Mouse (Mus musculus) hindbrain, embryonic 10.5 days (tissue): Measurements from ENCODE around the gene Pcnx2. TPM values are rescaled to one million over a fixed set of nuclear protein-coding genes. Genes with fewer than 3 reads are reported as not detected.

ENCODE experiments used
- DNase-seq: peaks from one replicate; pipeline ENCODE4 v3.0.0-alpha.2; 2017; ENCODE audit warnings: low spot score
- H3K27ac ChIP-seq: fragments of 300-500 bp; sonication (generic); 2 replicates; pipeline ENCODE4 v1.5.1; 2016; ENCODE audit warnings: mild to moderate bottlenecking, moderate library complexity
- H3K27me3 ChIP-seq: fragments of 300-500 bp; sonication (generic); 2 replicates; pipeline ENCODE4 v1.6.1; 2016; ENCODE audit warnings: mild to moderate bottlenecking; ENCODE audit not compliant: poor library complexity, insufficient read depth, severe bottlenecking
- H3K36me3 ChIP-seq: fragments of 300-500 bp; sonication (generic); 2 replicates; pipeline ENCODE4 v1.6.1; 2016; ENCODE audit warnings: mild to moderate bottlenecking, moderate library complexity
- H3K4me1 ChIP-seq: fragments of 300-500 bp; sonication (generic); replicated peaks from 2 replicates; pipeline ENCODE4 v1.6.1; 2016; ENCODE audit warnings: mild to moderate bottlenecking
- H3K4me3 ChIP-seq: fragments of 300-500 bp; sonication (generic); 2 replicates; pipeline ENCODE4 v1.5.1; 2016; ENCODE audit warnings: mild to moderate bottlenecking, moderate library complexity
- H3K9me3 ChIP-seq: fragments of 300-500 bp; sonication (generic); 2 replicates; pipeline ENCODE4 v1.6.1; 2016; ENCODE audit warnings: mild to moderate bottlenecking, moderate library complexity
- WGBS: fragments of 180-500 bp; shearing (Covaris S2); methylation state at CpG from one replicate; pipeline ENCODE4 v1.1.7; 2016; 5-methylcytosine and 5-hydroxymethylcytosine counted together
- polyA plus RNA-seq: library from polyadenylated mRNA; unstranded; fragments of >200 nt; fragmentation: Nextera tagmentation; extraction: Ambion mirVana; gene quantifications from 2 replicates; pipeline ENCODE4 v1.2.1, GENCODE M21; 2016

Gene Pcnx2
- polyA plus RNA-seq, 1 experiment from 2014 or later, result 0.52 TPM

- Histone ChIP-seq H3K27me3 (no peaks in the 10 kb centered on the region), H3K4me1 (0 out of 2 replicates have a peak, but pooled peaks cover 3% of the 10 kb centered on the region), H3K27ac (no peak overlapping the region), H3K36me3 (no peaks in the 10 kb centered on the region), H3K4me3 (no peak overlapping the region), H3K9me3 (no peaks in the 10 kb centered on the region)
- no peak for DNase-seq
- WGBS, result 86% methylated on average over 7 of the region's 7 CpGs
These were observed 192.3 kb downstream of the Pcnx2 start for GRCm38 (mm10) chr8:125705816-125706215.

DNA sequence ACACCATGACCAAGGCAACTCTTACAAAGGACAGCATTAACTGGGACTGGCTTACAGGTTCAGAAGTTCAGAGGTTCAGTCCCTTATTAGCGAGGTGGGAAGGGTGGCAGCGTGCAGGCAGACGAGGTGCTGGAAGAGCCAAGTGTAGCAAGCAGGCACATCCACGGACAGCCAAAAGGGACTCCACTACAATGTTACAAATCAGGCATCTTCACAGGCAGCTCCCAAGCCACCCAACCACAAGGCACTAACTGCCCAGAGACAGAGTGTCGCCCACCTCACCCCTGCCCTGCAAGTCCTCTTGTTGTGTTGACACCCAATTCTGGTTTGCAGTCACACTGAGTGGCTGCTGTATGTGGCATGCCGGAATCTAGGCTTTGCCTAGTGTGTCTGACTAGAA, 193.7 kb downstream of the Pcnx2 start:
- WGBS, result 88% methylated on average over 6 of the region's 6 CpGs
- Histone ChIP-seq H3K27ac (no peak overlapping the region), H3K4me1 (peaks cover 7% of the 10 kb centered on the region; the same call in 1 of the 2 replicates), H3K36me3 (no peaks in the 10 kb centered on the region), H3K4me3 (no peak overlapping the region), H3K9me3 (no peaks in the 10 kb centered on the region), H3K27me3 (no peaks in the 10 kb centered on the region)
- no peak for DNase-seq

- H3K27me3 ChIP-seq, result no peaks in the 10 kb centered on the region
- H3K4me1 ChIP-seq, result peaks cover 7% of the 10 kb centered on the region; the same call in 1 of the 2 replicates
- 84% methylated on average over 15 of the region's 15 CpGs for WGBS
- H3K4me3 ChIP-seq, result no peak overlapping the region
- DNase-seq, result no peak
- no peak overlapping the region for H3K27ac ChIP-seq
- H3K36me3 ChIP-seq, result no peaks in the 10 kb centered on the region
- H3K9me3 ChIP-seq, result peaks cover 6% of the 10 kb centered on the region; the same call in 1 of the 2 replicates
These were observed 195.1 kb downstream of the Pcnx2 start for GRCm38 (mm10) chr8:125702868-125703473.

Other genes with a start within 250 kb of the Pcnx2 start
- gene Map10, start 228.5 kb downstream of the Pcnx2 start, polyA plus RNA-seq, result 6.0 and 8.0 TPM in 2 replicates
- gene Ntpcr, start 168.4 kb downstream of the Pcnx2 start, polyA plus RNA-seq, result 15.9 and 18.8 TPM in 2 replicates
- 0.02 and 0.03 TPM in 2 replicates for gene Map3k21, start 12.1 kb upstream of the Pcnx2 start, polyA plus RNA-seq
- 6.8 and 11.0 TPM in 2 replicates for gene Kcnk1, start 96.9 kb upstream of the Pcnx2 start, polyA plus RNA-seq